Mouse (Mus musculus) C2C12 (cell line): ENCODE results near the gene Vps4a. TPM values are rescaled to one million over a fixed set of nuclear protein-coding genes. Genes with fewer than 3 reads are reported as not detected.
A peak's percentile ranks its signal among the peaks of the same experiment; 100 is the strongest.

Source experiments
- H3K27me3 ChIP-seq: one replicate; pipeline ENCODE4 v1.6.1; 2011; ENCODE audit not compliant: control insufficient read depth, insufficient read depth, insufficient read length
- H3K36me3 ChIP-seq: one replicate; pipeline ENCODE4 v1.6.1; 2011; ENCODE audit not compliant: control insufficient read depth, insufficient read depth
- H3K4me3 ChIP-seq: one replicate; pipeline ENCODE4 v1.5.1; 2011; ENCODE audit warnings: mild to moderate bottlenecking, control low read depth; ENCODE audit not compliant: poor library complexity, insufficient read depth, severe bottlenecking
- H3K79me2 ChIP-seq: one replicate; pipeline ENCODE4 v1.6.1; 2011; ENCODE audit not compliant: control insufficient read depth, insufficient read depth
- H3K79me3 ChIP-seq: one replicate; pipeline ENCODE4 v1.6.1; 2011; ENCODE audit warnings: low read depth, control low read depth
- H3ac ChIP-seq: one replicate; pipeline ENCODE3; 2011; ENCODE audit warnings: low read depth; ENCODE audit not compliant: control insufficient read depth, insufficient read length
- CEBPB ChIP-seq: IDR thresholded peaks from one replicate; pipeline ENCODE4 v1.6.1; 2011; ENCODE audit warnings: low read depth, mild to moderate bottlenecking, control low read depth, moderate library complexity
- CTCF ChIP-seq: IDR thresholded peaks from one replicate; pipeline ENCODE4 v1.5.1; 2011; ENCODE audit not compliant: control insufficient read depth, insufficient read depth, insufficient read length
- FOSL1 ChIP-seq: IDR thresholded peaks from one replicate; pipeline ENCODE4 v1.8.0; 2011; ENCODE audit warnings: mild to moderate bottlenecking, low read length; ENCODE audit not compliant: poor library complexity, insufficient read depth, severe bottlenecking
- MAX ChIP-seq: IDR thresholded peaks from one replicate; pipeline ENCODE4 v1.6.1; 2011; ENCODE audit warnings: mild to moderate bottlenecking, control low read depth
- MYOD1 ChIP-seq: IDR thresholded peaks from one replicate; pipeline ENCODE4 v1.6.1; 2011; ENCODE audit warnings: low read depth; ENCODE audit not compliant: control insufficient read depth, insufficient read length
- MYOG ChIP-seq: IDR thresholded peaks from one replicate; pipeline ENCODE4 v1.6.1; 2011; ENCODE audit not compliant: control insufficient read depth, insufficient read length; ENCODE audit errors: extremely low read depth
- USF1 ChIP-seq: IDR thresholded peaks from one replicate; pipeline ENCODE4 v1.6.1; 2011; ENCODE audit warnings: low read depth, mild to moderate bottlenecking, control low read depth, moderate library complexity
- polyA plus RNA-seq: library from polyadenylated mRNA; unstranded; fragments of >200 nt; fragmentation: generic; extraction: Trizol; gene quantifications from one replicate; pipeline ENCODE4 v1.2.1, GENCODE M21; 2012; ENCODE audit warnings: missing spikeins

Gene Vps4a
- polyA plus RNA-seq, 1 experiment, result 33.7 TPM

- Histone ChIP-seq H3K36me3 (peaks cover 22% of the 10 kb centered on the region), H3ac (no peak overlapping the region), H3K79me3 (peaks cover 10% of the 10 kb centered on the region), H3K4me3 (no peak overlapping the region), H3K27me3 (no peaks in the 10 kb centered on the region), H3K79me2 (peaks cover 33% of the 10 kb centered on the region)
- no peak for TF ChIP-seq MYOD1
Observed at GRCm38 (mm10) chr8:107036626-107037025, 5.6 kb downstream of the Vps4a start.

GRCm38 (mm10) chr8:107040632-107041031 is 9.6 kb downstream of the Vps4a start:
- H3ac ChIP-seq, result no peak overlapping the region
- H3K27me3 ChIP-seq, result no peaks in the 10 kb centered on the region
- no peaks in the 10 kb centered on the region for H3K79me3 ChIP-seq
- H3K4me3 ChIP-seq, result no peak overlapping the region
- peaks cover 59% of the 10 kb centered on the region for H3K36me3 ChIP-seq
- no peak for TF ChIP-seq MYOD1
- TF ChIP-seq MAX, result no peak
- no peak for TF ChIP-seq CEBPB
- no peak for TF ChIP-seq FOSL1
- TF ChIP-seq USF1, result no peak
- peaks cover 5% of the 10 kb centered on the region for H3K79me2 ChIP-seq

DNA sequence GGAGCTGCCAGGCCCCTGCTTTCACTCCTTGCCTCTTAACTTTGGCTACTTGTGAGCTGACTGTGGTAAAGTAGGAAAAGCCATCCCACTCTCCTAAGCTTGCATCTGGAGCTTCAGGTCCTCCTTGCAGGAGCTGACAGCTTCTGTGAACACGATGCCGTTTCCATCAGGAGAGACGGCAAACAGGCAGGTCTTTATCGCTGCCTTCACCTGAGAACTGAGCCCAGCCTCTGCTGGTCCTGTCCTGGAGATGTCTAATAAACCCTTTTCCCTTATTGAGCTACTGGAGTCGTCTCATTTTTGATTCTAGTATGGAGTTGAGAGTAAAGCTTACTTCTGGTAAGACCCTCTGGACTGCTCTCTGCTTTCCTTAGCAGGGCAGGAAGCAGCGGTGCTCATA is 14.5 kb downstream of the Vps4a start:
- H3K36me3 ChIP-seq, result peaks cover 72% of the 10 kb centered on the region

DNA sequence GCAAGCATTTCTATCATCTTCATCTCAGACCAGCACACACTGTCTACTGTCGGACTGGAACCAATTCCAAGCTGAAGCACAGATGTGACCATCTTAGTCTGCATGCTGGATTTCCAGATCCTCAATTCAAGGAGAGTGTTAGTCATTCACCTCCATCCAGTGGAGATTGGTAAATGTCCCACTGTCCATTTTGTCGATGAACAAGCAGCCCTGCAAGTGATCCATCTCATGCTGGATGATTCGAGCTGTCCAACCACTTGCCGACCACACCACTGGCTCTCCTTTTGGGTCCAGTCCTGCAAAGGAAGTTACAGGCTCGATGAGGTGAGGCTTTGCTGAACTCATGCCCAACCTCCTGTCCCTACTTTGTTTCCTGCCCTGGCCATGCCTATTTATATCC is 16.0 kb downstream of the Vps4a start:
- Histone ChIP-seq H3K79me3 (peaks cover 12% of the 10 kb centered on the region), H3K36me3 (peaks cover 75% of the 10 kb centered on the region), H3K4me3 (no peak overlapping the region), H3K27me3 (no peaks in the 10 kb centered on the region), H3K79me2 (peaks cover 56% of the 10 kb centered on the region), H3ac (no peak overlapping the region)
- TF ChIP-seq MAX, result no peak
- TF ChIP-seq MYOD1, result no peak
- no peak for TF ChIP-seq FOSL1
- no peak for TF ChIP-seq CEBPB
- no peak for TF ChIP-seq CTCF
- no peak for TF ChIP-seq USF1
- TF ChIP-seq MYOG, result no peak

More for the DNA sequence above, 14.5 kb downstream of the Vps4a start:
- peaks cover 12% of the 10 kb centered on the region for H3K79me3 ChIP-seq
- no peaks in the 10 kb centered on the region for H3K27me3 ChIP-seq
- TF ChIP-seq MAX (no peak), MYOG (no peak), FOSL1 (no peak), CEBPB (no peak), USF1 (no peak), CTCF (no peak), MYOD1 (no peak)
- H3K79me2 ChIP-seq, result peaks cover 54% of the 10 kb centered on the region
- no peak overlapping the region for H3ac ChIP-seq
- no peak overlapping the region for H3K4me3 ChIP-seq

DNA sequence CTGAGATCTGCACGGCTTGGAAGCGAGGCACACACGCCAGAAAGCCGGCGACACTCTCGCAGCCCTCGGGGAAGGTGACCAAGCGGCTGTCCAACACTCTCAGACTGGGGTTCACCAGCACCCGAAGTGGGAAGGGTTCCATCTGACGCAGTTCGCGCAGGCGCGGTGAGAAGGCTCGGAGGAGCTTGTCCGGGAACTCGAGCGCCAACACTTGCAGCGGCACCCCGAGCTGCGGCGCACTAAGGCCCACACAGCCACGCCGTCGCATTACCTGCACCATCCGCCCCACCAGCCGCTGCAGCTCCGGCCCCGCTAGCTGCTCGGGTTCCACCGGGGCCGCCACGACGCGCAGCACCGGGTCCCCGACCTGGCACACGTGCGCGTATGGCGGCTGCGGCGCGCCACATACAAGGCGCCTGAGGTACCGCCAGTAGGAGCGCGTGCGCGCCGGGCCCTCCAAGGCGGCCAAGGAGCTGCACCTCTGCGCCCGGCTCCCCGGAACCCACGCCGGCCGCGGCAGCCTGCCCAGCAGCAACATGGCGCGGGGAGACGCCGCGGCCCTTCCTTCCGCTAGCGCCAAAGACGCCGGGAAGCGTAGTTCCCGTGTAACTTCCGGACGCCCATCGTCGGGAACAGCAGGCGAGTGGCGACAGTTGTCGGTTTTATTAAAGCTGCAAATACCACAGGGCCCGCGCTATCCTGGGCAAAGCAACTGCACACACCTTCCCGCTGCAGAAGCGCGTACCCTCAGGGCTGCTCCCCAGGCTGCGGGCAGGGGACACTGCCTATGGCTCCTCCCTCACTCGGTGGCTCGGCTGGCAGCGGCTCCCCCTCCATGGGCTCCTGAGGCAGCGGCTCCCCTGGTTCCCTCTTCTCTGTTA is 17.3 kb downstream of the Vps4a start, which contains the start of gene Pdf:
Gene Pdf (minus strand): TSS at position 554 of the 881 bp plus-strand sequence.
- no peak for TF ChIP-seq USF1
- no peak for TF ChIP-seq FOSL1
- TF ChIP-seq MYOG, result no peak
- TF ChIP-seq MAX, result peak; percentile 71
- no peak for TF ChIP-seq CTCF
- TF ChIP-seq CEBPB, result no peak
- no peak for TF ChIP-seq MYOD1
- Histone ChIP-seq H3K79me2 (peaks cover 68% of the 10 kb centered on the region), H3ac (peak within 1 kb of the TSS; percentile 70), H3K4me3 (peak within 1 kb of the TSS; percentile 55), H3K27me3 (no peaks in the 10 kb centered on the region), H3K79me3 (peaks cover 12% of the 10 kb centered on the region), H3K36me3 (peaks cover 72% of the 10 kb centered on the region)

GRCm38 (mm10) chr8:107049480-107049879 is 18.5 kb downstream of the Vps4a start:
- no peaks in the 10 kb centered on the region for H3K27me3 ChIP-seq
- no peak overlapping the region for H3ac ChIP-seq
- peaks cover 70% of the 10 kb centered on the region for H3K36me3 ChIP-seq
- H3K4me3 ChIP-seq, result no peak overlapping the region
- H3K79me2 ChIP-seq, result peaks cover 79% of the 10 kb centered on the region
- H3K79me3 ChIP-seq, result peaks cover 14% of the 10 kb centered on the region
- TF ChIP-seq FOSL1 (no peak), USF1 (no peak), MAX (no peak), MYOG (no peak), CEBPB (no peak), CTCF (no peak), MYOD1 (no peak)
